Mouse (Mus musculus): ENCODE results near the gene Slc45a3.

- peak; percentile 45 for TF ChIP-seq CTCF (conservative IDR thresholded peaks at IDR 0.05; ENCODE audit: low read length)
- TF ChIP-seq POU5F1 (IDR thresholded peaks at IDR 0.05; ENCODE audit: borderline replicate concordance, low read length): no peak
Observed at GRCm38 (mm10) chr1:131937659-131938305, 25.0 kb upstream of the Slc45a3 start.

Data from E14TG2a.4 (cell line).